Mouse (Mus musculus): ENCODE data around the gene Rnf217.

DNA sequence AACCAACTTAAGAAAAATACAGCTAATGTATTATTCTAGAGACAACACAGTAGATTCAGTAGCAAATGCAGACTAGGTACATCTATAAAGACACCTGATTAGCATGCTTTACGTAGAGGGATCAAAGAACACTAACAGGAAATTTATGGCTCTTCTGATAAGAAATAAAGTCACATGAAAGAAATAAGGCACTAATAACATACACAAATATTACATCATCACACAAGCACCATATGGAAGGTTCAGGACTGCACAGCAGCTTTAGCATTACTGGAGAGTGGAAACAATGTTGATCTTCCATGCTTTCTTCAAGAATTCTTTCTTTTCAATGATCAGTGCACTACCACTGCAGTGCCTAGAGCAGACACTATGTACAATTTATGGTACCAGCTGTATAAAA lies 114.7 kb downstream of the Rnf217 start:
- TF ChIP-seq POLR2A (IDR thresholded peaks at IDR 0.05; ENCODE audit: borderline replicate concordance, extremely low read depth, low read depth, low read length) (no peak), CTCF (IDR thresholded peaks at IDR 0.05; ENCODE audit: insufficient read depth, low read length) (no peak)
